15 mouse cellular contexts compared by ENCODE assay signal in genomic region chr2:143711886-143712285, GRCm38 (mm10).
DNase-seq lines count a peak whose midpoint lies in the region.
"Had no signal": no experiment of that assay in that cellular context is flagged by ENCODE, and none has a peak within 500 bp of the region (broad histone marks: within the 10 kb centered on the region; RNA-seq: fewer than 3 reads in every experiment).

No protein-coding gene starts in this region.

- peak; percentile 39 to 58 for DNase-seq in frontal cortex, postnatal 36 days (ENCODE audit: low spot score in 2 of 2)
- no peak for DNase-seq in frontal cortex, postnatal 10 days (ENCODE audit: low spot score in 2 of 2)
- DNase-seq in right cerebral cortex, adult 2 months (ENCODE audit: low spot score in 2 of 2) = peak; percentile 55 to 56
- DNase-seq in right cerebral cortex, postnatal 10 days (ENCODE audit: low spot score in 2 of 2) = no peak
- DNase-seq in cerebellum, adult 9-11 months = peak; percentile 75
- DNase-seq in spleen, postnatal 36 days (ENCODE audit: low spot score in 2 of 2) = no peak
- DNase-seq in heart, adult 8-10 months (ENCODE audit: low spot score) = no peak
- DNase-seq: adrenal gland, postnatal 36 days; B cell, adult 2 months; embryo, embryonic 11 days; gastrocnemius, postnatal 14 days; heart, adult 2 months; kidney, postnatal 4 days; lung, adult 18-20 months; lung, postnatal 14 days had no signal

Comparison
In these comparisons a context has a peak if more than half of its experiments do, and no peak if none do; other contexts are left out.
1. DNase-seq: peak in frontal cortex, postnatal 36 days (2 of 2), right cerebral cortex, adult 2 months (2 of 2) and cerebellum, adult 9-11 months (single experiment); none in frontal cortex, postnatal 10 days (0 of 2), right cerebral cortex, postnatal 10 days (0 of 2), spleen, postnatal 36 days (0 of 2) and heart, adult 8-10 months (single experiment).